Mouse (Mus musculus) megakaryocyte, embryonic 14.5 days (primary cell): ENCODE measurements around the gene Rab13.

Experiments
- FLI1 ChIP-seq: IDR thresholded peaks from 2 replicates; pipeline ENCODE4 v1.6.1; 2012; ENCODE audit warnings: low read length, inconsistent platforms, mixed read lengths
- GATA1 ChIP-seq: IDR thresholded peaks from 3 replicates; pipeline ENCODE4 v1.6.1; 2012; ENCODE audit warnings: mixed read lengths, low read length, inconsistent platforms, borderline replicate concordance

- no peak for TF ChIP-seq GATA1
- TF ChIP-seq FLI1: no peak
These were observed 33.9 kb upstream of the Rab13 start for GRCm38 (mm10) chr3:90179566-90179965.
